11 mouse cellular contexts compared by ENCODE assay signal in the genomic region with DNA sequence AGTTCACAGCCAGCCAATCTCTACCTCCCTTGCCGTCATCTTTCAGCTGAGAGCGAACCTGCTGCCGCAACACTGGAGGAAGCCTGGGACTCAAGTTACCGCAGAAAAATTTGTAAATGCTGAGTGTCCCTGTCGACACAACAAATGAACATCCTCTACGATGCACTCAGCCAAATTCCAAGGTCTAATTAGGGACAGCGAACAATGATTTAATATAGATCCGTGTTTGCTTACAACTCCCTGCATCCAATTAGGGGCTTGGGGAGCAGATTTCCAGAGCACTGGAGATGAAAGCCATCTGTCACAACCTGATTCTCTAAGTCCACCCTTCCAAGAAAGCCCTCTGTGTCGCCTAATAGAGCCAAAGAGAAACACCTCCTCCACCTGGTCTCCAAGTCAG. TPM values are rescaled to one million over a fixed set of nuclear protein-coding genes. Genes with fewer than 3 reads are reported as not detected.
A peak's percentile ranks its signal among the peaks of the same experiment; 100 is the strongest.
DNase-seq lines count a peak whose midpoint lies in the region; ATAC-seq lines count a peak whose summit lies in the region.
"Had no signal": no experiment of that assay in that cellular context is flagged by ENCODE, and none has a peak within 500 bp of the region (broad histone marks: within the 10 kb centered on the region; RNA-seq: fewer than 3 reads in every experiment).

No protein-coding gene starts in this region.

- ATAC-seq in forebrain, embryonic 11.5 days (replicated peaks; ENCODE audit: low FRiP score), result no peak
- peak; percentile 57 for ATAC-seq in forebrain, embryonic 15.5 days (replicated peaks)
- no peak for ATAC-seq in liver, embryonic 12.5 days
- ATAC-seq: Patski had no signal

- peaks cover 43% of the 10 kb centered on the region for H3K4me1 ChIP-seq in forebrain, embryonic 10.5 days
- peaks cover 3% of the 10 kb centered on the region; the same call in 1 of the 2 replicates for H3K4me1 ChIP-seq in forebrain, embryonic 11.5 days (replicated peaks; ENCODE audit: control insufficient read depth, insufficient read depth, low read length)
- peaks cover 27% of the 10 kb centered on the region for H3K4me1 ChIP-seq in forebrain, embryonic 15.5 days
- H3K4me1 ChIP-seq in liver, embryonic 12.5 days, result no peaks in the 10 kb centered on the region
- H3K4me1 ChIP-seq: stomach, embryonic 15.5 days had no signal

- no peak overlapping the region; the same call in 1 of the 2 replicates for H3K4me2 ChIP-seq in forebrain, embryonic 11.5 days (ENCODE audit: low read depth, low read length, severe bottlenecking)
- peak overlapping the region; percentile 4; the same call in 1 of the 2 replicates for H3K4me2 ChIP-seq in forebrain, embryonic 15.5 days (replicated peaks)
- H3K4me2 ChIP-seq in liver, embryonic 12.5 days, result no peak overlapping the region
- H3K4me2 ChIP-seq: stomach, embryonic 15.5 days had no signal

- no peaks in the 10 kb centered on the region for H3K9me3 ChIP-seq in forebrain, embryonic 10.5 days
- H3K9me3 ChIP-seq in forebrain, embryonic 11.5 days (ENCODE audit: control insufficient read depth, low read length), result no peaks in the 10 kb centered on the region
- H3K9me3 ChIP-seq in forebrain, embryonic 15.5 days, result no peaks in the 10 kb centered on the region
- H3K9me3 ChIP-seq in liver, embryonic 12.5 days (replicated peaks), result no peaks in the 10 kb centered on the region
- H3K9me3 ChIP-seq: stomach, embryonic 15.5 days had no signal

- WGBS in forebrain, embryonic 10.5 days, result 22% methylated on average over 9 of the region's 9 CpGs
- WGBS in forebrain, embryonic 11.5 days, result 25% methylated on average over 9 of the region's 9 CpGs
- 9% methylated on average over 9 of the region's 9 CpGs for WGBS in forebrain, embryonic 15.5 days
- WGBS in liver, embryonic 12.5 days (ENCODE audit: insufficient replicate concordance), result 62% methylated on average over 9 of the region's 9 CpGs

- no peak overlapping the region for H3K9ac ChIP-seq in forebrain, embryonic 11.5 days (ENCODE audit: low read length)
- no peak overlapping the region for H3K9ac ChIP-seq in forebrain, embryonic 15.5 days (replicated peaks)
- H3K9ac ChIP-seq in liver, embryonic 12.5 days, result no peak overlapping the region
- H3K9ac ChIP-seq: stomach, embryonic 15.5 days had no signal

- H3K36me3 ChIP-seq in forebrain, embryonic 10.5 days (replicated peaks), result no peaks in the 10 kb centered on the region
- H3K36me3 ChIP-seq in forebrain, embryonic 11.5 days (ENCODE audit: control insufficient read depth, insufficient read depth, low read length), result no peaks in the 10 kb centered on the region
- no peaks in the 10 kb centered on the region for H3K36me3 ChIP-seq in forebrain, embryonic 15.5 days
- no peaks in the 10 kb centered on the region for H3K36me3 ChIP-seq in liver, embryonic 12.5 days
- H3K36me3 ChIP-seq: stomach, embryonic 15.5 days had no signal

- H3K27ac ChIP-seq in forebrain, embryonic 10.5 days, result 0 out of 2 replicates have a peak overlapping the region, but pooled peaks have one; percentile 31
- no peak overlapping the region for H3K27ac ChIP-seq in forebrain, embryonic 11.5 days (ENCODE audit: low read depth, low read length)
- peak overlapping the region; percentile 46 for H3K27ac ChIP-seq in forebrain, embryonic 15.5 days (replicated peaks)
- no peak overlapping the region for H3K27ac ChIP-seq in liver, embryonic 12.5 days

- peaks cover 55% of the 10 kb centered on the region for H3K27me3 ChIP-seq in forebrain, embryonic 10.5 days (ENCODE audit: poor library complexity, severe bottlenecking)
- no peaks in the 10 kb centered on the region for H3K27me3 ChIP-seq in forebrain, embryonic 11.5 days (ENCODE audit: control insufficient read depth, insufficient read depth, low read length)
- no peaks in the 10 kb centered on the region for H3K27me3 ChIP-seq in forebrain, embryonic 15.5 days
- H3K27me3 ChIP-seq in liver, embryonic 12.5 days (replicated peaks), result no peaks in the 10 kb centered on the region
- H3K27me3 ChIP-seq: stomach, embryonic 15.5 days had no signal

- DNase-seq in forebrain, embryonic 10.5 days (ENCODE audit: extremely low spot score, low spot score), result no peak
- no peak for DNase-seq in forebrain, embryonic 11.5 days (ENCODE audit: low spot score)
- DNase-seq in left cerebral cortex, postnatal 4 days, result peak; percentile 26
- DNase-seq in left cerebral cortex, postnatal 36 days (ENCODE audit: low spot score in 2 of 2), result no peak
- DNase-seq in retina, postnatal 1 day, result peak; percentile 90
- DNase-seq in frontal cortex, postnatal 14 days (ENCODE audit: low spot score in 2 of 2), result no peak
- DNase-seq: kidney, adult 2 months had no signal

- intact Hi-C loops in left cerebral cortex, postnatal 4 days (cut with DNase I), result no loop called here
- intact Hi-C loops in left cerebral cortex, postnatal 36 days (cut with DNase I), result no loop called here

- 0 out of 2 replicates have a peak overlapping the region, but pooled peaks have one; percentile 5 for H3K4me3 ChIP-seq in forebrain, embryonic 10.5 days
- H3K4me3 ChIP-seq in forebrain, embryonic 11.5 days (ENCODE audit: low read depth, low read length), result no peak overlapping the region
- H3K4me3 ChIP-seq in forebrain, embryonic 15.5 days, result no peak overlapping the region
- no peak overlapping the region for H3K4me3 ChIP-seq in liver, embryonic 12.5 days
- H3K4me3 ChIP-seq: stomach, embryonic 15.5 days had no signal

RNA-seq across cellular contexts. Expression of gene Vash1, which starts 31.2 kb away (rescaled TPM):
- 13.6 and 15.6 TPM in 2 replicates for polyA plus RNA-seq in forebrain, embryonic 10.5 days (2016; fragmentation: Nextera tagmentation; extraction: Ambion mirVana)
- 23.5 and 25.5 TPM in 2 replicates for polyA plus RNA-seq in forebrain, embryonic 11.5 days (2014; fragmentation: Nextera tagmentation; extraction: Ambion mirVana)
- total RNA-seq in left cerebral cortex, postnatal 4 days (2021), result 100 to 1,000 TPM; 148 to 152 TPM
- 10 to 100 TPM; 38.9 to 43.5 TPM for total RNA-seq in left cerebral cortex, postnatal 36 days (2021)
- 42.8 and 50.9 TPM in 2 replicates for polyA plus RNA-seq in forebrain, embryonic 15.5 days (2015; fragmentation: Nextera tagmentation; extraction: Ambion mirVana)
- polyA plus RNA-seq in liver, embryonic 12.5 days (2016; fragmentation: Nextera tagmentation; extraction: Ambion mirVana), result 2.3 and 2.7 TPM in 2 replicates

Comparison
In these comparisons a context has a peak if more than half of its experiments do, and no peak if none do; other contexts are left out.
1. DNase-seq: peak in left cerebral cortex, postnatal 4 days (single experiment) and retina, postnatal 1 day (single experiment); none in forebrain, embryonic 10.5 days (single experiment), forebrain, embryonic 11.5 days (single experiment), left cerebral cortex, postnatal 36 days (0 of 2) and frontal cortex, postnatal 14 days (0 of 2).
2. H3K27ac ChIP-seq: peak in forebrain, embryonic 10.5 days (single experiment) and forebrain, embryonic 15.5 days (single experiment); none in forebrain, embryonic 11.5 days (single experiment) and liver, embryonic 12.5 days (single experiment).